Mouse (Mus musculus) testis, adult 2 months (tissue): ENCODE measurements around the gene Krtap13-1. TPM values are rescaled to one million over a fixed set of nuclear protein-coding genes. Genes with fewer than 3 reads are reported as not detected.
"Not testable (repeated sequence)": the region's sequence is repeated elsewhere in the genome, so short reads cannot be mapped to it uniquely, and the experiment has no call there.

Source experiments
- H3K27ac ChIP-seq: fragments of 200-500 bp; 2 replicates; pipeline ENCODE4 v1.5.1; 2012; ENCODE audit warnings: low read depth, low read length; ENCODE audit not compliant: control insufficient read depth, insufficient read depth
- H3K27me3 ChIP-seq: fragments of 200-500 bp; 2 replicates; pipeline ENCODE4 v1.6.1; 2012; ENCODE audit warnings: mild to moderate bottlenecking, low read length, moderate library complexity; ENCODE audit not compliant: control insufficient read depth, insufficient read depth
- H3K36me3 ChIP-seq: fragments of 200-500 bp; 2 replicates; pipeline ENCODE4 v1.6.1; 2012; ENCODE audit warnings: mild to moderate bottlenecking, low read length; ENCODE audit not compliant: control insufficient read depth, insufficient read depth
- H3K4me1 ChIP-seq: fragments of 200-500 bp; 2 replicates; pipeline ENCODE4 v1.6.1; 2012; ENCODE audit warnings: low read length; ENCODE audit not compliant: control insufficient read depth, insufficient read depth
- H3K4me3 ChIP-seq: fragments of 200-500 bp; 2 replicates; pipeline ENCODE4 v1.5.1; 2012; ENCODE audit warnings: low read depth, mild to moderate bottlenecking, low read length, moderate library complexity, mixed read lengths; ENCODE audit not compliant: control insufficient read depth
- CTCF ChIP-seq: fragments of 200-500 bp; IDR thresholded peaks from 2 replicates; pipeline ENCODE4 v1.5.1; 2012; ENCODE audit warnings: low read depth, mild to moderate bottlenecking, inconsistent platforms, low read length, moderate library complexity; ENCODE audit not compliant: control insufficient read depth, insufficient read depth, insufficient replicate concordance
- POLR2A ChIP-seq: fragments of 200-500 bp; IDR thresholded peaks from 2 replicates; pipeline ENCODE4 v1.6.1; 2012; ENCODE audit warnings: low read depth, mild to moderate bottlenecking, inconsistent platforms, low read length, moderate library complexity; ENCODE audit not compliant: control insufficient read depth
- polyA plus RNA-seq: library from polyadenylated mRNA; depleted of rRNA; stranded (reverse); fragments of >200 nt; gene quantifications from 2 replicates; pipeline ENCODE4 v1.2.3, GENCODE M21; 2012

Gene Krtap13-1
- polyA plus RNA-seq, 1 experiment = not detected

GRCm38 (mm10) chr16:88711245-88711644 lies 17.4 kb upstream of the Krtap13-1 start:
- Histone ChIP-seq H3K4me1 (peaks cover 2% of the 10 kb centered on the region; the same call in 1 of the 2 replicates), H3K27me3 (no peaks in the 10 kb centered on the region), H3K36me3 (no peaks in the 10 kb centered on the region), H3K4me3 (no peak overlapping the region), H3K27ac (no peak overlapping the region)
- no peak for TF ChIP-seq CTCF
- TF ChIP-seq POLR2A = no peak

GRCm38 (mm10) chr16:88716549-88716948 lies 12.1 kb upstream of the Krtap13-1 start:
- H3K4me1 ChIP-seq = peaks cover 2% of the 10 kb centered on the region; the same call in 1 of the 2 replicates
- H3K27ac ChIP-seq = no peak overlapping the region
- no peak overlapping the region for H3K4me3 ChIP-seq
- H3K27me3 ChIP-seq = no peaks in the 10 kb centered on the region
- no peak for TF ChIP-seq CTCF
- no peak for TF ChIP-seq POLR2A
- no peaks in the 10 kb centered on the region for H3K36me3 ChIP-seq

GRCm38 (mm10) chr16:88720031-88720430 lies 8.6 kb upstream of the Krtap13-1 start:
- TF ChIP-seq CTCF = no peak
- no peaks in the 10 kb centered on the region for H3K27me3 ChIP-seq
- no peak overlapping the region for H3K27ac ChIP-seq
- H3K4me1 ChIP-seq = no peaks in the 10 kb centered on the region
- H3K4me3 ChIP-seq = no peak overlapping the region
- H3K36me3 ChIP-seq = no peaks in the 10 kb centered on the region

- H3K27ac ChIP-seq = no peak overlapping the region
- no peaks in the 10 kb centered on the region for H3K36me3 ChIP-seq
- H3K4me1 ChIP-seq = no peaks in the 10 kb centered on the region
- no peaks in the 10 kb centered on the region for H3K27me3 ChIP-seq
- no peak overlapping the region for H3K4me3 ChIP-seq
- TF ChIP-seq POLR2A = no peak
- no peak for TF ChIP-seq CTCF
Measured at GRCm38 (mm10) chr16:88735391-88735790, 6.7 kb downstream of the Krtap13-1 start.

- Histone ChIP-seq H3K4me3 (no peak overlapping the region), H3K27me3 (no peaks in the 10 kb centered on the region), H3K4me1 (no peaks in the 10 kb centered on the region), H3K36me3 (no peaks in the 10 kb centered on the region), H3K27ac (no peak overlapping the region)
- TF ChIP-seq POLR2A (no peak), CTCF (no peak)
Measured at GRCm38 (mm10) chr16:88744750-88745340, 16.2 kb downstream of the Krtap13-1 start.

- Histone ChIP-seq H3K36me3 (no peaks in the 10 kb centered on the region), H3K4me3 (no peak overlapping the region), H3K27me3 (no peaks in the 10 kb centered on the region), H3K4me1 (peaks cover 2% of the 10 kb centered on the region; the same call in 1 of the 2 replicates), H3K27ac (no peak overlapping the region)
- TF ChIP-seq CTCF (no peak), POLR2A (no peak)
Measured at GRCm38 (mm10) chr16:88747943-88748342, 19.3 kb downstream of the Krtap13-1 start.

GRCm38 (mm10) chr16:88751535-88751934 lies 22.9 kb downstream of the Krtap13-1 start, which contains the start of gene Krtap13:
Gene Krtap13 (minus strand): TSS chr16:88751635.
- H3K27ac ChIP-seq, H3K4me1 ChIP-seq, H3K4me3 ChIP-seq, H3K27me3 ChIP-seq, H3K36me3 ChIP-seq: not testable (repeated sequence)

GRCm38 (mm10) chr16:88758547-88758946 lies 29.9 kb downstream of the Krtap13-1 start, which contains the start of gene 2310034C09Rik:
Gene 2310034C09Rik (plus strand): TSS chr16:88758847.
- H3K36me3 ChIP-seq, H3K4me3 ChIP-seq, H3K27ac ChIP-seq, H3K27me3 ChIP-seq, H3K4me1 ChIP-seq: not testable (repeated sequence)
